Mouse (Mus musculus) embryonic stem cell, embryonic (primary cell): ENCODE data around the gene Ppp1r7.

Source experiments
- CTCF ChIA-PET, 4 experiments: fragments of 300-600 bp in 2 of 4; fragments of 350-600 bp in 2 of 4; sonication (Branson Sonifier 250); formaldehyde crosslinking; loops; one replicate each; lab custom pipeline; 2022; ENCODE audit warnings: inconsistent platforms in 2 of 4; lab: Charles Lee
- POLR2A ChIA-PET, 4 experiments: fragments of 300-600 bp in 2 of 4; fragments of 350-600 bp in 2 of 4; sonication (Branson Sonifier 250); formaldehyde crosslinking; loops; one replicate each; lab custom pipeline; 2022; ENCODE audit warnings: antibody characterized with exemption in 4 of 4, inconsistent platforms in 1 of 4; lab: Charles Lee

Gene Ppp1r7

DNA sequence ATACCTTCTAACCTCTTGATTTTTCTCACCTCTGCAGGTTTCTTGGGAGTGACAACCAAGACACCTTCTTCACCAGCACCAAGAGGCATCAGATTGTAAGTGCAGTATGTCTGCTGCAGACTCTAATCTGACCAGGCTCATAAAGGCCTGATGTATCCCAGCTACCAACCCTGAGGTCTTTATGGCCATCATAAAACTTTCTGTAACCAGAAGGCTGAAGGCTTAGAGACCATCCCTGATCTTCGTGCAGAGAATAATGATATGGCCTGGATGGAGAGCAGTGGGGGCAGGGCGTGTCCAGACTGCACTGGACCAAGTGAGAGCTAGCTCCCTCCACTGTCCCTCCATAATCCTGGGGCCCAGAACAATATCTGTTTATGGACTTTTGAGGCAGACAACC is 44.5 kb downstream of the Ppp1r7 start:
- ChIA-PET CTCF (no interaction called here), POLR2A (no interaction called here)

DNA sequence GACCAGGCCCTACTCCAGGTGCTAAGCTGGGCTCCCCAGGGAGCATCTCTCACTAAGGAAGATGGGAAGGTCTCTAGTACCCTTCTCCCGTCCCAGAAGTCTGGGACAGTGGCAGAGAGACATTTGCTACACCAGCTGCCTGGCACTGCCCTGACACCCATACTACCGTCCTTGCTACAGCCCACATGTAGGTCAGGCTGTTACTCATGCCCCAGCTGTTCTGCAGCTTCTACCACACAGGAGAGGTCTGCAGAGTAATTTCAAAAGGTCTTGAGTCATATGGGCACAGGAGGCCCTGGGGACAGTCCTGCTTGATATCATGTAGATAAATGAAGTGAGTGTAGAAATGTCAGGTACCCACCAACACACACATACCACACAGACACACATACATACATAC is 46.3 kb downstream of the Ppp1r7 start:
- ChIA-PET CTCF (no interaction called here), POLR2A (no interaction called here)

DNA sequence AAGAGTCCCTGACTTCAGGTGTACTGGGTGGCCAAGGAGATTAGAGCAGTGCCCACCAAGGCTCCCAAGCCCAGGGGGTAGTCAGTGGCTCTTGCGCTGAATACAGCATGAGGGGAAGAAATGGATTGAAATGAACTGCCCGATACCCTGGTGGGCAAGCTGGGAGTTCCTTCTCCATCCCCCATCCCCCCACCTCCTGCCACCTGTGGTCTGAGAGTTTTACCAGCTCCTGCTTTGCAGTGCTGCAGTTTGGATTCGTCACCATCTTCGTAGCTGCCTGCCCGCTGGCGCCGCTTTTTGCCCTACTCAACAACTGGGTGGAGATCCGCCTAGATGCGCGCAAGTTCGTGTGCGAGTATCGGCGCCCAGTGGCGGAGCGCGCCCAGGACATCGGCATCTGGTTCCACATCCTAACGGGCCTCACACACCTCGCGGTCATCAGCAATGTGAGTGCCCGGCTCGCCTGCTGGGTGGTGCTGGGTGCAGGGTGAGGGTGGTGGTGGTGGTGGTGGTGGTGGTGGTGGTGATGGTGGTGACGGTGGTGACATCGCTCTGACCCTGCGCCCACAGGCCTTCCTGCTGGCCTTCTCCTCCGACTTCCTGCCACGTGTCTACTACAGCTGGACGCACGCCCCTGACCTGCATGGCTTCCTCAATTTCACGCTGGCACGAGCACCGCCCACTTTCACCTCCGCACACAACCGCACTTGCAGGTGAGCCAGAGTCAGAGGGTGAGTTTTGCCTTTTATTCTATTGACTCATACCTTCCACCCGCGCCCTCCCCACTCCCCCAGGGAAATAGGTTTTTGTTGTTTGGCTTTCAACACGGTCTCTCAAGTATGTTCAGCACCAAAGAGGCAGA is 58.8 kb downstream of the Ppp1r7 start:
- POLR2A ChIA-PET = interaction anchor here in 2 of 4 experiments (0.6 to 1.9 kb wide), 8 partner anchors 10 to 899 kb away, joined by 3 to 6 read pairs (median 4); partner anchors contain the start of gene Capn10 (in 1 of the 2)
- CTCF ChIA-PET = interaction anchor here in 2 of 4 experiments (0.6 to 1.1 kb wide), 2 partner anchors 22 to 664 kb away, joined by 3 to 12 read pairs; no protein-coding TSS in a partner anchor

DNA sequence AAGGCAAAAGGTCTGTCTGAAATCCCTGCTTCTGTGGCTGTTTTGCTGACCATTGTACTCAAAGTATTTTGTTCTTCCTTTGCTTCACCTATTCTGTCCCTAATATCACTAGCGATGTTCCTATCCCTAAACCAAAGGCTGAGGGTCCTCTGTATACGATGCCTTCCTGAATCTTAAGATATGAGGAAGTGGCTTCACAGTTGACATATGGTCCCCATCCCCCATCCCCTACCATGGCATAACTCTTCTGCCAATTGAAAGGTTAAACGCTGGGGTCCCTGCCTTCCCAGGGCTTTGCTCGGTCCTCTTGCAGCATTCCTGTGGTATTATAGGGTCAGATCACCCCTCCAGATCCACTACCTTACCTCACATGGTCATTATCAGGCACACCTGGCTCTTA is 60.7 kb downstream of the Ppp1r7 start:
- CTCF ChIA-PET = no interaction called here
- POLR2A ChIA-PET = no interaction called here
